Mouse (Mus musculus): ENCODE data around the gene Serpini1. TPM values are rescaled to one million over a fixed set of nuclear protein-coding genes. Genes with fewer than 3 reads are reported as not detected.
A peak's percentile ranks its signal among the peaks of the same experiment; 100 is the strongest.

The Serpini1 gene
- total RNA-seq (2021): 100 to 1,000 TPM; 127 to 128 TPM
- long read RNA-seq, experiment 1, full-length matches to known transcripts: 107 of 126 reads
- long read RNA-seq, experiment 1, partial matches to known transcripts: 5 of 126 reads
- long read RNA-seq, experiment 1, other reads (novel, unspliced or antisense): 14 of 126 reads
- long read RNA-seq, experiment 2, full-length matches to known transcripts: 126 of 145 reads
- long read RNA-seq, experiment 2, partial matches to known transcripts: 4 of 145 reads
- long read RNA-seq, experiment 2, other reads (novel, unspliced or antisense): 15 of 145 reads

DNA sequence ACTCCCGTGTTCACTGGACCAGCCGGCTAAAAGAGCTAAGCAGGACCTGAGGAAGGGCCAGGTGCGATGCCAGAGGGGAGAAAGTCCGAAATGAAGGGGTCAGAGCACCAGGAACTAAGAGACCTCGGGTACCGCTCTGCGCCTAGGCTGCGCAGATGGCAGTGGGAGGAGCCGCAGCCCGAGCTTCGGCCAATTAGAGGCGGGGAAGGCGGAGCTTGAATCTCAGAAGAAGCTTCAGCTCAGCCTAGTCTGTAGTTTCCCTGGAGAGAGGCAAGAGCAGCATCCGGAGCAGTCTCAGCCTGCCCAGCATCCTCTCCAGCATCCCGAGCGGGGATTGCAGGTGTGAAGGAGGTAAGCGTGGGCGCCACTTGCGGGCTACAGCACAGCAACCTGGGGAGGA lies at the start of gene Serpini1:
Gene Serpini1, plus strand, starts transcription at position 256 of the 400 bp plus-strand sequence.
- DNase-seq (ENCODE audit: low spot score in 2 of 2): peak in 1 of 2 experiments; percentile 93

DNA sequence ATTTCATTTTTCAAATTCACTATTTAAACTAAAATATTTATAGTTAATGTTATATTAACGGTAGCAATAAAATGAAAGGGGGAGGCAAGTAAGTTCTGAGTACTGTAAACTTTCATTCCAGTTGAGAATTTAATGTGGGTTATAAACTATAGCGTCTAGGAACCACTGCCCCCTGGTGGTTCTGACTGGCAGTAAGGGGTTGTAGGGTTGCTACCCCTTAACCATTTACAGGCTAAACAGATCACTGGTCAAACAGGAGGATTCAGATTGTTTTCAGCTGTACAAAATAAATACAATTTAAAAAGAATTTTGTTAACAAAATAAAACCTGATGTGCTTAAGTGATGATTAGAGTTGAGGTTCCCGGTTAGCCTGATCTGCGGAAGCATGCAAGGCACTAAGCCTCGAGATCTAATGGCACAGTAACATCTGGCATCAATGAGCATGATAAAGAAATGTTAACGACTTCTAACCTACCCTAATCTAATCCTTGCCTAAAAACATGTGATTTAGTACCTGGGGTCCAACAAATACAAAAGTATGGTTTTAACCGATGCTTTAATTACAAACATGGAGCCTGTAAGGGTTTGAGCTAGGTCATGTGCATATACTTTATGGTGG lies 39.6 kb upstream of the Serpini1 start:
- peak; percentile 24 to 44 for DNase-seq (ENCODE audit: low spot score in 2 of 2)

DNA sequence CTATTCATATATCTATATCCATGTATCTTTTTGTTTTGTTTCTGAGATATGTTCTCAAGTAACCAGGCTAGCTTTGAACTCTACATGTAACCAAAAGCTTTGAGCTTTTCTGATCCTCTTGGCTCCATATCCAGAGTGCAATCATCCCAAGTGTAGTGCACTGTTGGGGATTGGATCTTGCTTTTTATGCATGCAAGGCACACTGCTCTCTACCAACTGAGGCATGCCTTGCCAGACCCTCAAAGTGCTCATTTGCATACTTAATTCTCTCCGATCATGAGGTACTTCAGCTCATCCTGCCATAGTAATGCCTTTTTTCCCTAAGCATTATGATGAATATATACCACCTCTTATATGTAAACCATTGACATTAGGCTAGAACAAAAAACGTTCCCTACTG lies 36.0 kb upstream of the Serpini1 start:
- no peak for DNase-seq (ENCODE audit: low spot score in 2 of 2)

DNA sequence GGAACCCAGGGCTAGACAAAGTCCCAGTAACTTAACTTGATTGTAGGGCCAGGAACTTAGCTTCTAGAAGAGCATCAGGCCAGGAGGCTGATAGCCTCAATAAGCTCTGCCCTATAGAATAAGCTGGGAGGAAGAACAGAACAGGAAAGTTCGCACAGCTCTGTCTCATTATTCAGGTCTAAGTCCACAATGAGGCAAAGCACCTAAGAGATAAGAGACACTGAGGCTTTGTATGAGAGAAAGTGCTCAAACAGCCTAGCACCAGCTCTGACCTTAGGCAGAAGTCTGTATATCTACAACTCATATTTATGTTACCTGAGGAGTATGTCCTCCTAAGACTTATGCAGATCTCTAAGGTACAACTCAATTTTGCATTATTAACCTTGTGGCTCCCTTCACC lies 34.8 kb upstream of the Serpini1 start:
- no peak for DNase-seq (ENCODE audit: low spot score in 2 of 2)

DNA sequence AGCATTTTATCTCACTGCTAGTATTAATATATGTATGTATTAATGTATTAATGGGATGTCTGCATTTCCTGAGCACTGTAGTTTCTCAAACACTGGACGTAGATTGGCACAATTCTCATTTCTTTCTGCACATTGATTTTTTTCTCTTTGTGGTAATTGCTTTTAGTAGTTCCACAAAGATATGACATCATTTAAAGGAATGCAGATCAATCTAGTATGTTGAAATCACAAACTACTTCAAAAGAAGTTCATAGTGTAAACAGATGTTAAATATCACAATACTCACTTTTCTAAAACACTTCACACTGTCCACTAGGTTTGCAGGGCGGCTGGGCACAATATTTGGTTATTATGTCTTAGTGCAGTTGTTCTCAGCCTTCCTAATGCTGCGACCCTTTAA lies 26.3 kb upstream of the Serpini1 start:
- DNase-seq (ENCODE audit: low spot score in 2 of 2): no peak

DNA sequence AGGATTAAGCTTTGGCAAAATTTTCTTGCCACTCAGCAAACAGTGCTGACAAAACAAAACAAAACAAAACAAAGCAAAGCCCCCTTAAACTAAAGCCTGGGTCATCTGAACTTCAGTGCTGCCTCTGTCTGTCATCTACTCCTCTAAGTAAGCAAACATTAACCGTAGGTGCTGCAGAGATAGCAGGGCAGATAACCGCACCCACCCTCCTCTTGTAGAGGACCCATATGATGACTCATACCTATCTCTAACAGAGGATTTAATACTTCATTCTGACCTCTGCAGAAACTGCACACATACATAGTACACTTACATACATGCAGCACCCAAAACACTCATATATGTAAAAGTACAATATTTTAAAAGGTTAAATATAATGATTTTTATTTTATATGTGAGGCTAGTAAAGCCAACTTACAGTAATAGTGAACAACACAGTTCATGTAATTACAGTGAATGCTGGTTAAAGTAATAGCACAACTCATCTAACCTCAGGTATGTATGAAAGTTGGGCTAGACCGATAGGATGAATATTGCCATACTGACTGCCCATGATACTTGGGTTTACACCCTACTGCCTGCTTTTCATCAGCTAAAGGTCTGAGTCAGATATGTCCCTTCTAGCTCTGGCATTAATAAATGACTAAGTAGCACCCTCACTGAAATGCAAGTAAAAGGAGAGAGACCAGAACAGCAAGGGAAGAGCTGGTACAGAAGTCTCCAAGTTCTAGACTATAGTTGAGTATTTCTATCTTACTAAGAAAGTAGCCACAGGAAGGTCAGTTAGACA lies 23.1 kb upstream of the Serpini1 start:
- DNase-seq (ENCODE audit: low spot score in 2 of 2): no peak

DNA sequence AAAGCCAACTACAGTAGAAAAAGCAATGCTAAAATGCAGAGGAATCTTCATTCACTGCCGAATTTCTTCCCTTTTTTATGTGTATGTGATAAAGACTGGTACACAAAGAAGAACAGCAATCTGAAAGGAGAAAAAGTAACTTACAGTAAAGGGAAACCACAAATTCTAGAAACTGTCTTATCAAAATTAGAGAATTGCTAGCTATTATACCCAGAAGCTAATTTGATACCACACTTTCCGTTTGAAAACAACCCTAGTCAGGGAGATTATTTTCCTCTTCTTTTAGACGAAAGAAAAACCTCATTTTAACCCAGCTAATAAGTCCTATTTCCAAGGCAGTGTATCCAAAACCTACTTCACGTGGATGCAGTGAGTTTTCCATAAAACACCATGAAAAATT lies 16.1 kb upstream of the Serpini1 start:
- DNase-seq (ENCODE audit: low spot score in 2 of 2): no peak

DNA sequence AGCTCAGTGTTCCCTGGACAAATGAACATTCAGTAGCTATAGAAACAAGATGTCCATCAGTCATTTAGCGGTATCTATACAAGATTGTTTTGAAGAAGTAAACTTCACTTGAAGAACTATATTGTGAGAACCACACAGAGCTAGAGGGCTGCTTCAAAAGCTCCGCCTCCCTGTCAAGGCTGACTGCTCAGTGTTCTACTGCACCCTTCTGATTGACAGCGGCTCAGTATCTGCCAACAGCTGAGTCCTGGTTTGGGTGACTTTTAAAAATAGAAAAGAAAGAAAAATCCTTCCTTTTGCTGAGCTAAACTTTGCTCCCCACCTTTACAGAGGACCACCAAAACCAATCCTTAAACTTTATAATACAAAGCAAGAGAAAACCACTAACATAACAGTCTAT lies 14.5 kb upstream of the Serpini1 start:
- DNase-seq (ENCODE audit: low spot score in 2 of 2): no peak

DNA sequence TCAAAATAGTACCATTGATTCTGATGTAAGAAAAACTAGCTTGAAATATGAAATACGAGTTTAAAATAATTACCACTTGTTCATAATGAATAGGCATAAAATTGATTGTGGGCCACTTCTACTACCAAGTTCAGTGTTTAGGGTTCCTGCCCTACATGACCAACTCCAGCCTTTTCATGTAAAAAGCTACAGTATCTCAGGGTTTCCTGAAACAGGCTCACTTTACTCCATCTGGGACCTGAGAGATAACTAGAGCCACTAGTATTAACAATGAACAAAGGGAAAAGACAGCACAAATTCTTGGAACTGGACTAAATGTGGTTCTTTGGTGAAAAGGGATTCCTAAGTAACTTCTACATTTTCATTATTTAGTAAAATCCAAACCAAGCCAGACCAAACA lies 13.1 kb upstream of the Serpini1 start:
- no peak for DNase-seq (ENCODE audit: low spot score in 2 of 2)

DNA sequence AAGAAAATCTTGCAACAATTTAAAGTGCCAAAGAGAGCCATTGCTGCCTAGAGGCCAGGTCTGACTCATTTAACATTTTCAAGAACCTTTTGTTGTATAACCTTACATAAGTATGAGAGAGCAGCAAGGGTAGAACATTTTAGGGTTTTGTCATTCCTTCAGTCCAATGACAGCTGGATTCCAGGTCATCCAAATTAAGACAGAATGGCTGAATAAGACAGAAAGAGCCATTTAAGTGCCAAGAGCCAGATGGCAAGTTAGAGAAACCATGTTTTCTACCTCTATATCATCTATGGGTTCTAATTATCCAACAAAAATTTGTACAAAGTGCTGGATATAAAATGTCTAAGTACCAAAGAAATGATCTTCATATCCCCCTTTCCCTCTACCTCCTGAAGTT lies 6.1 kb upstream of the Serpini1 start:
- DNase-seq (ENCODE audit: low spot score in 2 of 2): no peak

DNA sequence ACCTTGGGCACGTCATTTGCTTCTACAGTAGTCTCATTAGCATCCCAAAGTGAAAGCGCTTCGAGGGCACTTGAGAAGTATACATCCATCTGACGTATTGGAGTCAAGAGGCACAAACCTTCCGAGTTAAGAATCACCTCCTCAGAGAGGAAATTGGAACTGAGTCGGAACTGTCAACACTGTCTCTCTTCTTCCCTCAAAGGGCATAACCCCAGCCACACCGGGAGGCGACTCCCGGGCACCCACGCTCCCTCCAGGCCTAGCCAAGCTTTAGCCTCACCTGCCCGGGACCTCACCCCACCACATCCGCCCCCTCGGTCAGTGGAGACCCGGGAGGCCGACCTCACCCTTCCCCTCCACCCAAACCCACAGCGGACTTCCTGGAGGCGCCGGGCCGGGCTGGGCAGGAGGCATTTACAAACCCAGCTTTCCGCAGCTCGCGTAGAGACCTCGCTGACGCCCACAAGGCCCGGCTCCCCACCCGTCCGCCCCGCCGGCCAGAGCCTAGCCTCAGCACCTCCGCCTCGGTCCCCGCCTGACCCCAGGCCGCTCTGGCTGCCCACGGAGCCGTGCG lies 1.1 kb upstream of the Serpini1 start:
- peak in 1 of 2 experiments; percentile 16 for DNase-seq (ENCODE audit: low spot score in 2 of 2)

DNA sequence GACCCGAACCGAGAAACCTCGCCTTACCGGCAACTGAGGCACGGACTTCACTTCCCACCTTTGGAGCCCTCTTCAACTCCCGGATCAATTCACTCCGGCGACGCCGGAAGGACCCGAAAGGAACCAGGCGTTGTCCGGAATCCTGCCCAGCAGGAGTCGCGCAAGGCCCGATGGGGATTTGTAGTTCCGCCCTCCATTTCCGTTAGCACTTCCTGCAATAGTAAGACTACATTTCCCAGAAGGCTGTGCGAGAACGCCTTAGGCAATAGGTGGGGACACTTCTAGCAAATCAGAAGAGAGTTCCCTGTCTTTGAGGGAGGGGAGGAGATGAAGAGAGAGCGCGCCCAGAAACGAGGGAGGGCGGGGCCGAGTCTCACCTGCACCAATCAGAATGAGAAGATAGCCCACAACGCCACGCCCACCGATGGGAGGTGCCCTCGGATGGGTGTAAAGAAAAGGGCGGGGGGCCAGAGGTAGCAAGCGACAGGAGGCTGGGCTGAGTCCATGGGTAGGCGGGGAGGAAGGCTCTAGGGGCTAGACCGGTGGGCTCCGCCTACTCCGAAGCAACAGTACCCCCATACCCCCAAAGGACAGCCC lies 554 bp upstream of the Serpini1 start, which contains the start of gene Pdcd10:
Gene Pdcd10, minus strand, starts transcription at position 162 of the 597 bp plus-strand sequence.
- peak; percentile 97 to 100 for DNase-seq (ENCODE audit: low spot score in 2 of 2)

DNA sequence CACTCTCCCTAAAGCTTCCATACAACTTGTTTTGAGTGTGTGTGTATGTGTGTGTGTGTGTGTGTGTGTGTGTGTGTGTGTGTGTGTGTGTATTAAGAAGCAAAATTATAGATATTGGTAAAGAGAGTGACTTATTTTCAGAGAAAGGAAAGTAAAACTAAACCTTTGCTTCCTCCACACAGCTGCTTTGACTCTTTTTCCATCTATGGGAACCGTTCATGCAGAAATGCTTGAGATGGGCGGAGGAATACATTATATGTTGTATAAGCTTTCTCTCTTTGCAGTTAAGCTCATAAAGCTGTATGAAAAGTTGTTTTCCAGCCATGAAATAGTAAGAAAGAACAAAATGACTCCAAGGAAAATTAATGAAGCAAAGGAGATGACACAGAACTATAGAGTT lies 16.7 kb downstream of the Serpini1 start:
- no peak for DNase-seq (ENCODE audit: low spot score in 2 of 2)

DNA sequence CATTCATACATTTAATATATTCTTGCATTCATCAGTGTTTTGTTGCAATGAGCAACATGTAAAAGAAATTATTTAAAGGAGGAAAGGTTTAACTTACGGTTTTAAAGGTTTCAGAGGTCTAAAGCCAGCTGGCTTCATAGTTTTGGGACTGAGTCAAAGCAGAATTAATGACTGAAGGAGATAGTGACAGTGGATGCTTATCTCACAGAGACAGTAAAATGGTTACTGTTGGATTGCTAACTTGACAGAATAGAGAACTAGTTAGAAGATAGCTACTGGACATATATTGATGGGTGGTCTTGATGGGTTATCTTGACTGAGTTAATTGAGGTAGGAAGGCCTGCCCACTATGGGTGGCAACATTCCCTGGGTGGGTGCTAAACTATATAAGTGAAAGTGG lies 18.2 kb downstream of the Serpini1 start:
- DNase-seq (ENCODE audit: low spot score in 2 of 2): no peak

DNA sequence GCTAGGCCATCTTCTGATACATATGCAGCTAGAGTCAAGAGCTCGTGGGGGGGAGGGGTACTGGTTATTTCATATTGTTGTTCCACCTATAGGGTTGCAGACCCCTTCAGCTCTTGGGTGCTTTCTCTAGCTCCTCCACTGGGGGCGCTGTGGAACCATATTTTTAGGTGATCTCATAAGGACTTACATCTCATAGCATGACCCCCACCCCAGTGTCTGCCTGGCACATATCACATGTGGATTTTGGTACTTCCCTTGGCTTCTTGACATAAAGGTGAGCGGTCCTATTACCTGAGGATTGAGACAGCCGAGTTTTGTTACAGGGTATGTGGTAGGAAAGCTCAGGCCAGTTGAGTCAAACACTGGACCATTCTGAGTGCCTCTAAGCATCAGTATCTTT lies 22.0 kb downstream of the Serpini1 start:
- DNase-seq (ENCODE audit: low spot score in 2 of 2): no peak

DNA sequence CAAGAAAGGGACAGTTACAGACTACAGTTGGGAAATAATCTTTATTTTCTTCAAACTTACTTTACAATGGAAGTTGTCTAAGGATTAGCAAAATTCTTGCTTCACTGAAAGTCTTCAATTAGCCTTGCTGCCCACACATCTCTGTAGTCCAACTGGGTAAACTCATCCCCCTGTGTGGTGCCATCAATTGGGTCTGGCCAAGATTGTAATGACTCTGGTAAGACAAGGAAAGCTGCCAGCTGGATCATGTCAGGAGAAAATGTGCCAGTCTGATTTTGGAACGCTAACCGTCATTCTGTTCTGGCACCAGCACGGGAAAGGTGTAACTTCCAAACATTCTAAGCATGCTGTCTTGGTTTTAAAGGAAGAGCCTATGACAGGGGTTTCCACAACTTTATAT lies 25.9 kb downstream of the Serpini1 start:
- DNase-seq (ENCODE audit: low spot score in 2 of 2): peak in 1 of 2 experiments; percentile 32

DNA sequence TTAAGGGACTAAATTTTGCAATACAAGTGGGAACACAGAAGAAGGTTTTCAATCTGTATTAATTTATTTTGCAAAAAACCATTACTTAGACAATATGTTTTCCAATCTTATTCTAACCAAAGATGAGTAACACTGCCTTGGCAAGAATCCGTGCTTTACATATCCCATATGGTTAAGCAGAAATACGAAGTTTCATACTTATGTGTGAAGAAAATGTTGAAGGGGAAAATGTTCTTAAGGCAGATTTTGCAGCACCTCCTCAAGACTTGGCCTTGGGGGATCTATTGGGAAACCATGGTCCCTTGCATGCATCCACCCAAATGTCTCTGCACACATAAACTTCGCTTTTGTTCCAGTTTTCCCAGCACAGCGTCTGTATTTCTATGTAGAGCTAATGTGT lies 27.6 kb downstream of the Serpini1 start:
- DNase-seq (ENCODE audit: low spot score in 2 of 2): peak in 1 of 2 experiments; percentile 40

DNA sequence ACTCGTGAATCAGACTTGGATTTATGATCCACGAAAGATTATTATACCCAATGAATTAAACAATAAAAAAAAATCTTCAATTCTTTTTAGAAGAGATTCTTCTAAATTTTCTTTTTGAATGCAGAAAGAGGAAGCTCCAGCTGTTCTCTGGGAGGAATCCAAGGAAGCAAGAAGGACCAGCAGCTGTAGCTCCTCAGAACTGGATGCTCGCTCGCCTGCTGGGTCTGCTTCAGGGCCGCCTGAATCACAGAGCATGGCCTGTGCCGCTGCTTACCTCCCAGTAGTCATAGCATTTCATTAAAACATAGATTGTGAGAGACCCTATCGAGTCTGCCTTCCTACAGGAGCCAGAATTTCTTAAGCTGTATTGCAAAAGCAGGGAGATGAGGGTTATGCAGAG lies 53.7 kb downstream of the Serpini1 start:
- DNase-seq (ENCODE audit: low spot score in 2 of 2): no peak

DNA sequence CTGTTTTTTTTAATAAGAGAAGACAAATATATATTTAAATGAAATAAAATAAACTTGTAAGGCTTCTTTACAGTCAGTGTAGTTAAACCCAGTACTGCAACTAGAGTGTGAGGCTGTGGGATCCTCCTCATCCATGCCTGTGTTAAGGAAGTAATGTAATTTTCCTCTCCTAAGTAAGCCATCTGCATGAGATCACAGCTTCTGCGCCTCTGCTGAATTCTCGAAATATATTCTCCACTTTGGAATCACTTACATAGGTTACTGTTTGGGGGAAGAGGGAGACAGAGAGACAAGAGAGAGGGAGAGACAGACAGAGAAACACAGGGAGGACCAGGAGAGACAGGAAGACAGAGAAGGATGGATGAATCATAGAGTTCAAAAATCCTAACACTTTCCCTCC lies 67.3 kb downstream of the Serpini1 start:
- no peak for DNase-seq (ENCODE audit: low spot score in 2 of 2)

DNA sequence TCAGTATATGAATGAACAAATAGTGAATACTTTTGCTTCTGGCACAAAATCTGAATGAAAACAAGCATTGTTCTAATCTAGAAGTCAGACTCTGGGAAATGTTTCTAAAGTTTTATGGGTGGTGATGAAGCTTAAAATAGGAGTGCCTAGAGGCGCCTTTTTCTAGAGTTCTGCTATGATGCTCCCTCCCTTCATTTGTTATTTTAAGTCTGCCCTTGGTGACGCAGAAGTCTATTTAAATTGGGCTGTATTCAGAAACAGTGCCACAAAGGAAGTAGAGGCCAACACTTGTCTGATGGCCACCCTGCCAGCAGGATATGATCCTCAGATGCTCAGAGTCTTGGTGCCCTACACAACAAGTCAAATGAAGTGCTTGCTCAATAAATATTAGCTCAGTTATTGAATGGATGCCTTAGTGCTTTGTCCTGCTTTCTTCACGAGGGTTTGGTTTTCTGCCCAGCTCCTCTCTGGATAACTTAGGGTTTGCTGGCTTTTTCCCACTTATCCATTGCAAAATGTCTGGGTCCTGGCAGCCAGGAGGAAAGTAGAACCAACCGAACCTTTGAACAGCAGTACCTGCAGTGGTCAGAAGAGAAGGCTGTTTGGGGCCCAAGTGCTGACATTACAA lies 73.8 kb downstream of the Serpini1 start:
- DNase-seq (ENCODE audit: low spot score in 2 of 2): no peak

DNA sequence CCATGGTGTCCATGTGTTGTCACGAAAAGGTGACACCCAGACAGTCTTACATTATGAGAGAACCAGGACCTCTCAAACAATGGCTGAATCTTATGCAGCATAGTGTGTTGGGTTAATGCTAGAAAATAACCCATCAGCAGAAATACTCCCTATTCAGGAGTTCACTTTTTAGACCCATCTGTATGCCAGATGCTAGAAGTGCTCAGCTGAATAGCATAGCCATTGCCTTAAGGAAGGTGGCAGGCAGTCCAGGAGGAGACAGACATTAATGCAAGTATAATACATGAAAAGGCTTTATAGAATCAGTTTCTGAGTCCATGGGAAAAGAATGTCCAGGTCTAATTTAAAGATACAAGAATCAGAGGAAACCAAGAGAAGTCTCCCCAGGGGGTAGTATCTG lies 75.9 kb downstream of the Serpini1 start:
- DNase-seq (ENCODE audit: low spot score in 2 of 2): no peak
